Comparison of ENCODE assay signal across 29 mouse cellular contexts in the genomic region with DNA sequence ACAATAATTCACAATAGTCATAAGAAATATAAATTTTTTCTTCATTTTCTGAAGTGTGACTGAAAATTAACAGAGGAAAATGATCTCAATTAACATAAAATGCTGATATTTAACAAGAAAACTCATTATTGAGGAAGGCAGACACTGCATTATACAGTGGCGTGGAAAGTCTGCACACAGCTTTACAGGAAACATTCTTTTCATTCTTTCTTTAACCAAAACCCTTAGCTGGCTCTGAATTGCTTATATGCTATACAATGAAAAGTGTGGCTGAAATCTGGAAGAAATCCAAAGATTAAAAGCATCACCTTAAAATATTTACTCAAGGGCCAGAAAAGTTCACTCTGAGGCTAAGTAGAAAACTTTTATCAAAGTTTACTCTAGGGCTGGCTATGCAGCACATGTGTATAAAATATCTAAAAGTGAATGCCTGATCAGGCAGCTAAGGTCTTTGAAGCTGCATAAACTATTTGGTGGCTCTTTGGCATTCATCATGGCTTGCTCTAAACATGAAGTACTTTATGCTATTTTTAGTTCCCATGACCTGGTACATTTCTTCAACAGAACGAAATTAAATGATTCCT. TPM values are rescaled to one million over a fixed set of nuclear protein-coding genes. Genes with fewer than 3 reads are reported as not detected.
A peak's percentile ranks its signal among the peaks of the same experiment; 100 is the strongest.
DNase-seq lines count a peak whose midpoint lies in the region; ATAC-seq and TF ChIP-seq lines count a peak whose summit lies in the region.
"Had no signal": no experiment of that assay in that cellular context is flagged by ENCODE, and none has a peak within 500 bp of the region (broad histone marks: within the 10 kb centered on the region; RNA-seq: fewer than 3 reads in every experiment).

No protein-coding gene starts in this region.

- no peak overlapping the region for H3K9ac ChIP-seq in heart, embryonic 13.5 days
- no peak overlapping the region for H3K9ac ChIP-seq in kidney, postnatal 0 days (ENCODE audit: low read depth, low read length)
- no peak overlapping the region for H3K9ac ChIP-seq in lung, postnatal 0 days (replicated peaks; ENCODE audit: low read depth)
- H3K9ac ChIP-seq in stomach, embryonic 16.5 days (ENCODE audit: low read length), result no peak overlapping the region
- H3K9ac ChIP-seq: hindbrain, embryonic 12.5 days; kidney, embryonic 15.5 days; liver, embryonic 15.5 days; midbrain, embryonic 12.5 days; neural tube, embryonic 13.5 days had no signal

- H3K9me3 ChIP-seq in heart, embryonic 13.5 days, result no peaks in the 10 kb centered on the region
- no peaks in the 10 kb centered on the region for H3K9me3 ChIP-seq in kidney, postnatal 0 days (replicated peaks; ENCODE audit: low read length)
- no peaks in the 10 kb centered on the region for H3K9me3 ChIP-seq in lung, postnatal 0 days (ENCODE audit: low read length)
- no peaks in the 10 kb centered on the region for H3K9me3 ChIP-seq in stomach, embryonic 16.5 days (replicated peaks; ENCODE audit: control insufficient read depth, low read length)
- H3K9me3 ChIP-seq: hindbrain, embryonic 12.5 days; kidney, embryonic 15.5 days; liver, embryonic 15.5 days; megakaryocyte, embryonic 14.5 days; midbrain, embryonic 12.5 days; neural tube, embryonic 13.5 days had no signal

- no peak overlapping the region for H3K4me3 ChIP-seq in heart, embryonic 13.5 days
- H3K4me3 ChIP-seq in kidney, postnatal 0 days (replicated peaks; ENCODE audit: low read depth, low read length), result no peak overlapping the region
- no peak overlapping the region for H3K4me3 ChIP-seq in lung, postnatal 0 days (ENCODE audit: low read depth, low read length)
- H3K4me3 ChIP-seq in stomach, embryonic 16.5 days (replicated peaks; ENCODE audit: low read length), result no peak overlapping the region
- H3K4me3 ChIP-seq: heart, adult 2 months; hindbrain, embryonic 12.5 days; kidney, embryonic 15.5 days; liver, embryonic 15.5 days; megakaryocyte, embryonic 14.5 days; midbrain, embryonic 12.5 days; neural tube, embryonic 13.5 days had no signal

- intact Hi-C loops in heart, postnatal 10 days (cut with DNase I), result no loop called here

- H3K27me3 ChIP-seq in heart, embryonic 13.5 days (replicated peaks), result no peaks in the 10 kb centered on the region
- H3K27me3 ChIP-seq in kidney, postnatal 0 days (ENCODE audit: insufficient read depth, low read length), result no peaks in the 10 kb centered on the region
- H3K27me3 ChIP-seq in lung, postnatal 0 days (replicated peaks; ENCODE audit: insufficient read depth, low read length), result no peaks in the 10 kb centered on the region
- H3K27me3 ChIP-seq in stomach, embryonic 16.5 days (ENCODE audit: control insufficient read depth, insufficient read depth, low read length), result no peaks in the 10 kb centered on the region
- H3K27me3 ChIP-seq: hindbrain, embryonic 12.5 days; kidney, embryonic 15.5 days; liver, embryonic 15.5 days; megakaryocyte, embryonic 14.5 days; midbrain, embryonic 12.5 days; neural tube, embryonic 13.5 days had no signal

- no peaks in the 10 kb centered on the region for H3K36me3 ChIP-seq in heart, embryonic 13.5 days
- no peaks in the 10 kb centered on the region for H3K36me3 ChIP-seq in kidney, postnatal 0 days (ENCODE audit: insufficient read depth, low read length)
- H3K36me3 ChIP-seq in lung, postnatal 0 days (ENCODE audit: insufficient read depth, low read length), result no peaks in the 10 kb centered on the region
- H3K36me3 ChIP-seq in stomach, embryonic 16.5 days (ENCODE audit: control insufficient read depth, insufficient read depth, low read length), result no peaks in the 10 kb centered on the region
- H3K36me3 ChIP-seq: hindbrain, embryonic 12.5 days; kidney, embryonic 15.5 days; liver, embryonic 15.5 days; midbrain, embryonic 12.5 days; neural tube, embryonic 13.5 days had no signal

- ATAC-seq in heart, embryonic 13.5 days (ENCODE audit: extremely low read depth, insufficient number of reproducible peaks, low FRiP score, low TSS enrichment), result no peak
- ATAC-seq in kidney, postnatal 0 days (replicated peaks; ENCODE audit: low FRiP score, low read depth), result no peak
- ATAC-seq in lung, postnatal 0 days, result no peak
- ATAC-seq in stomach, embryonic 16.5 days (ENCODE audit: insufficient read depth, low FRiP score), result peak; percentile 78
- ATAC-seq: forebrain, embryonic 14.5 days; hindbrain, postnatal 0 days; Patski had no signal

- 25% methylated on average over 2 of the region's 2 CpGs for WGBS in heart, embryonic 13.5 days
- WGBS in kidney, postnatal 0 days, result 48% methylated on average over 2 of the region's 2 CpGs
- 15% methylated on average over 2 of the region's 2 CpGs for WGBS in lung, postnatal 0 days
- WGBS in stomach, embryonic 16.5 days, result 14% methylated on average over 2 of the region's 2 CpGs

- TF ChIP-seq EP300 in lung, postnatal 0 days (IDR thresholded peaks at IDR 0.05), result peak; percentile 31; the same call in 1 of the 2 replicates

- 0 out of 2 replicates have a peak overlapping the region, but pooled peaks have one; percentile 13 for H3K27ac ChIP-seq in heart, embryonic 13.5 days (replicated peaks)
- H3K27ac ChIP-seq in kidney, postnatal 0 days, result no peak overlapping the region
- no peak overlapping the region for H3K27ac ChIP-seq in lung, postnatal 0 days (ENCODE audit: low read length)
- no peak overlapping the region for H3K27ac ChIP-seq in stomach, embryonic 16.5 days (ENCODE audit: low read length)
- H3K27ac ChIP-seq: heart, adult 2 months; hindbrain, embryonic 12.5 days; hindbrain, postnatal 0 days; kidney, embryonic 15.5 days; liver, embryonic 15.5 days; midbrain, embryonic 12.5 days; neural tube, embryonic 13.5 days had no signal

- no peak for TF ChIP-seq CTCF in kidney, postnatal 0 days (IDR thresholded peaks at IDR 0.05; ENCODE audit: low read depth)
- TF ChIP-seq CTCF in lung, postnatal 0 days (IDR thresholded peaks at IDR 0.05), result no peak

- no peak overlapping the region for H3K4me2 ChIP-seq in heart, embryonic 13.5 days
- H3K4me2 ChIP-seq in kidney, postnatal 0 days (ENCODE audit: low read length), result no peak overlapping the region
- no peak overlapping the region for H3K4me2 ChIP-seq in lung, postnatal 0 days (replicated peaks; ENCODE audit: low read depth, low read length)
- no peak overlapping the region for H3K4me2 ChIP-seq in stomach, embryonic 16.5 days (ENCODE audit: low read depth, low read length)
- H3K4me2 ChIP-seq: hindbrain, embryonic 12.5 days; kidney, embryonic 15.5 days; liver, embryonic 15.5 days; midbrain, embryonic 12.5 days; neural tube, embryonic 13.5 days had no signal

- peaks cover 5% of the 10 kb centered on the region for H3K4me1 ChIP-seq in heart, embryonic 13.5 days
- no peaks in the 10 kb centered on the region for H3K4me1 ChIP-seq in kidney, postnatal 0 days (replicated peaks; ENCODE audit: insufficient read depth, low read length)
- no peaks in the 10 kb centered on the region for H3K4me1 ChIP-seq in lung, postnatal 0 days (ENCODE audit: insufficient read depth, low read depth, low read length)
- peaks cover 5% of the 10 kb centered on the region for H3K4me1 ChIP-seq in stomach, embryonic 16.5 days (ENCODE audit: control insufficient read depth, insufficient read depth, low read length)
- H3K4me1 ChIP-seq: hindbrain, embryonic 12.5 days; kidney, embryonic 15.5 days; liver, embryonic 15.5 days; midbrain, embryonic 12.5 days; neural tube, embryonic 13.5 days had no signal

- no peak for DNase-seq in heart, postnatal 10 days
- peak; percentile 7 for DNase-seq in kidney, postnatal 0 days (ENCODE audit: low spot score)
- DNase-seq in kidney, postnatal 36 days, result no peak
- no peak for DNase-seq in lung, postnatal 0 days (ENCODE audit: low spot score)
- no peak for DNase-seq in lung, postnatal 25 days (ENCODE audit: low spot score)
- no peak for DNase-seq in kidney, postnatal 4 days
- DNase-seq: adrenal gland, postnatal 10 days; cerebellum, adult 8-10 months; cerebellum, postnatal 25 days; gastrocnemius, postnatal 14 days; heart, adult 2 months; kidney, adult 18-20 months; layer of hippocampus, postnatal 36 days; left cerebral cortex, postnatal 4 days; lung, postnatal 36 days; right cerebral cortex, postnatal 4 days; thymus, postnatal 14 days had no signal

RNA-seq across cellular contexts. Expression of a gene that starts 9.5 kb away (rescaled TPM):
- 5.5 and 5.7 TPM in 2 replicates for polyA plus RNA-seq in heart, embryonic 13.5 days (2015; fragmentation: Nextera tagmentation; extraction: Ambion mirVana)
- 1 to 10 TPM; 2.4 to 2.5 TPM for total RNA-seq in heart, postnatal 10 days (2021)
- polyA plus RNA-seq in kidney, postnatal 0 days (2015; fragmentation: Nextera tagmentation; extraction: Ambion mirVana), result 7.2 and 7.4 TPM in 2 replicates
- 5.2 and 6.0 TPM in 2 replicates for polyA plus RNA-seq in lung, postnatal 0 days (2015; fragmentation: Nextera tagmentation; extraction: Ambion mirVana)
- 5.5 and 6.6 TPM in 2 replicates for polyA plus RNA-seq in stomach, embryonic 16.5 days (2015; fragmentation: Nextera tagmentation; extraction: Ambion mirVana)
- total RNA-seq: MEL had no signal
